Mouse (Mus musculus) cerebellum, adult (tissue): ENCODE data around the gene Olfr1357.

Source experiments
- ATAC-seq: cut with Nextera tagmentation; 2 replicates; pipeline ENCODE4 v1.9.2; 2017; ENCODE audit warnings: mild to moderate bottlenecking, moderate library complexity, mixed read lengths; ENCODE audit not compliant: insufficient number of reproducible peaks, low FRiP score, low TSS enrichment

Gene Olfr1357

DNA sequence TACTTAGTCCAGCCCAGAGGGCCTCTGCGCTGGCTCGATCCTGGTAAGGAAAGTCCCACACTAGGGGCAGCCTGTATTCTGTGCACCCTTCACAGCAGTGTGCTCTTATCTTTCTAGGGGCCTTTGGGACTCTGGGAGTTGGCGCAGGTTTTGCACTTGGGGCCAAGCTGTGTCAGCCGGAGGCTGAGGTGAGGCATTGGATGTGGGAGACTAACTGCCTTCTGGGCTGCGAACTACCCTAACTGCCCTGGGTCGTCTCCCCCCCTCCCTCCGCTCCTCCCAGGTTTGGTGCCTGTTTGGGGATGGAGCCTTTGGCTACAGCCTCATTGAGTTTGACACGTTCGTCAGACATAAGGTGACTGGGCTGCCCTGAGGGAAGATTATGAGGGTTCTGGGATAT, 34.5 kb downstream of the Olfr1357 start:
- ATAC-seq = no peak

DNA sequence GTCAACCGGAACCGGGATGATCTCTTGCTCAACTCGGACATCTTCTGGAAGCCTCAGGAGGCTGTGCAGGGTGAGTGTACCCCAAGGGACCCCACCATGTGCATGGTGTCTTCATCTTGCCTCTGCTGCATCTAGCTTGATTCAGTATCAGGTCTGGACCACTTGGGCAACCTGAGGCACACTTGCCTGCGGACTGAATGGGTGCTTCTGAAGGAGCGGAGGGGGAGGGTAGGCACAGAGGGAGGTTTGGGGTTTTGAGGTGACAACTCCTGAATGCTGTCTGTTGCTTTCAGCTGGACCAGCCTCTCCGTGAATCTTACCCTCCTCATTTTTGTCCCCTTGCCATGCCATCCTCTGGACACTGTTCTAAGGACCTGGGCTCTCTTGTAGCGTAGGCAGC, 36.8 kb downstream of the Olfr1357 start:
- ATAC-seq = no peak

DNA sequence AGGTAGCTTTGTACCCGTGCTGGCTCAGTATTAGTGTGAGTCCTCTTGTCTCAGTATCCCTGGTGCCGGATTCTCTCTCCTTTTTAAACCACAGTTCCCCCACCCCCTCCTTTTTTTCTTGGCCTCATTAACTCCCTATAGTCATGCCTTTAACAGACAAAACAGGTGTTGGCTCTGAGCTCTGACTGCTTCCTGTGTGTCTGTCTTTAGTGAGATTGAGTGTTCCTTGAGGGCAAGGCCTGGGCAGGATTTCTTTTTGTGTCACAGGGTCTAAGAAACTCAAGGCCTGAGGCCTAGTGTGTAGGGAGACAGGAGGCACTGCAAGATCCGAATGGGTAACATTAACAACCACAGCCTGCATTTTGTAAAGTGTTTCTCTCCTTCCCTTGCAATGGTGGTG, 39.7 kb downstream of the Olfr1357 start:
- ATAC-seq = no peak

DNA sequence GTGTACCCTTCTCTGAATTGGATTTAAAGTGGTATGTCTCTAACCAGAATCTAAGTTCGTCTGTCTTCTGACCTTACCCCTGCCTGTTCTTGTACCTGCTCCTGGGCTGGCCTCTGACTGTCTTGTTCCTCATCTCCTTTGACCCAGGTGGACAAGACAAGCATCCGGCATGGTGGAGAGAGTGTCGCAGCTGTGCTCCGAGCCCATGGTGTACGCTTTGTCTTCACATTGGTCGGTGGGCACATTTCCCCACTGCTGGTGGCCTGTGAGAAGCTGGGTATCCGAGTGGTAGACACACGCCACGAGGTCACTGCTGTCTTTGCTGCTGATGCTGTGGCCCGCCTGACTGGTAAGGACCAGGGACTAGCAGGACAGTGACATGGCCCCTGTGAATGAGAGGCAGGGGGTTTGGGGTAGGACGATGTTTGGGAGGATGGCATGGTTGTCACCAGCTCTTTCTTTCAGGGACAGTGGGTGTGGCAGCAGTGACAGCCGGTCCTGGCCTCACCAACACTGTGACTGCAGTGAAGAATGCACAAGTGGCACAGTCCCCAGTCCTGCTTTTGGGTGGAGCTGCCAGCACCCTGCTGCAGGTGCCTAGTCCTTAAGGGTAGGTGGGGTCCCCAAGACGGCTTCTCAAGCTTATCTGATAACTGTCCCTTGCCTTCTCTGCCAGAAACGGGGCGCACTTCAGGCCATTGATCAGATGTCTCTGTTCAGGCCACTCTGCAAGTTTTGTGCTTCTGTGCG, 41.3 kb downstream of the Olfr1357 start:
- no peak for ATAC-seq

DNA sequence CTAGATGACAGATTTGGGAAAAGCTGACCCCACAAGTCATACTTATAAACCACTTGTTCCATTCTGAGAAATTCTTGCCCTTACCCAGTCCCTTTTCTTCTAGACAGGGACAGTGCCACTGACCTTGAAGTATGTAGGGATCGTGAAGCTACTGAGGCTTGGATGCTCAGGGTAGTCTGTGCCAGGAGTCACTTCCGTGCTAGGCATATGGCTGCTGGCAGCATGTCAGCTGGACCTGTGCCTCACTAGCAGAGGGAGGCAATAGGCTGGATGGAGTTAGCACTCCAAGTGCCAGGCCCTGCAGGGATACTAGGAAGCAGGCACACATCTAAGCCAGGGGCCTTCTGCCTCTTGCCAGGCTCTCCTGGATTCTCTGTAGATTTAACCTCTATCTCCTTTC, 42.2 kb downstream of the Olfr1357 start:
- peak; percentile 59 for ATAC-seq

DNA sequence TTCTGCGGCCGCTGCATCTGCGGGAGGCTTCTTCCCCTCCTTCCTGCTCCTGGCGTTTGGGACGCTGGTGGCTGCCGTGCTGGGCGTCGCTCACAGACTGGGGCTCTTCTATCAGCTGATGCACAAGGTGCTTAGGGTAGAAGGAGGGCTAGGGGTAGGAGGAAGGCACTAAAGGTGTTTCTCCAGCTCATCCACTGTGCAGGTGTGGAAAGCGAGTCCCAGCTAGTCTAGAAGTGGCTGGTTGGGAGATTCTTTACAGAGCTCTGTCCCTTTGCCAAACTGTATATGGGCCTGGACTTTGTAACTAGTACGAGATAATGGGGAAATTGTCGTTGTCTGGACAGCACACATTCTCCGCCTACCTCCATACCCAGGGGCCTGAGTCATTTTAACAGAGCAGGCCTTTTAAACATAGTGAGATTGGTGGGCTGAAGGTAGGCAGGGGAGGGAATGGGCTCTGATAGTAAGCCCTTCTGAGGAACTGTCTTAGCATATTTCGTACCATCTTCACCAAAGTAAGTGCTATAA, 42.7 kb downstream of the Olfr1357 start:
- peak; percentile 32 for ATAC-seq

DNA sequence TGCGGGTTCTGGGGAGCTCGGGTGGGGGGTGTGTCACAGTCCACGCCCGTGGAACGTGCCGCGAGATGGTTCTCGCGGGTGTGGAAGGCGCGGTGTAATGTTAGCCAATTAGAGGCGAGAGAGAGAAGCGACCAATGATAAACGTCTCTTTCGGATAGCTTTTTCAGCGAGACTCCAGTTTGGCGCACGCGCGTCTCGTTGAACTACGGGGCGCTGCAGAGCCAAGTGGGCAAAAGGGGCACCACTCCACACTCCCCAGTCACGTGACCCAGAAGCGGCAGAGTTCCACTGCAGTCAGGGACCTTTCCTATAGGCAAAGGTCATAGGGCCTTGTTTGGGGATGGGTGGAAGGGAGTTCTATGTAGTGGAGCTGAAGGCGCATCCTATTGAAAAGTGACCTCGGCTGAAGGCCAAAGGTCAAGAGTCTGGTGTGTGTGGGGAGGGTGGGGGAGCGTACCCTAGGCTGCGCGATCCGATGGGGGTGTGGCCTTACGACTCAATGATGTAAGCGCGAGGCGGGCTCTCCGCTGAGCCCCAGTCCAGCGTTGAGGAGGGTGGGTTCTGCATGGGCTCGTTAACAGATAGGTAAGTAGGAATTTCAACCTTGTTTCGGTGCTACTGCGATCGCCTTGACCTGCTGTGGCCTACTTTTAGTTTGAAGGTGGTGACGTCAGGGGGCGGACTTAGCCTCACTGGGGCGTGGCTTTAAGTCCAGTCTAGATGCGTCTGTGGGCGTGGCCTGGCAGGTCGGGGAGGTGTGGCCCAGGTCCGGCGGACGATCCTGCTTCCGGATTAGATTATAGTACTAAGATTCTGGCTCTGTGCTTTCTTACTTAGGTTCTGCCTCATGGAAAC, 43.4 kb downstream of the Olfr1357 start, which contains the start of gene Ilvbl:
Gene Ilvbl (plus strand): TSS at position 97 of the 855 bp plus-strand sequence.
- ATAC-seq = peak; percentile 74

DNA sequence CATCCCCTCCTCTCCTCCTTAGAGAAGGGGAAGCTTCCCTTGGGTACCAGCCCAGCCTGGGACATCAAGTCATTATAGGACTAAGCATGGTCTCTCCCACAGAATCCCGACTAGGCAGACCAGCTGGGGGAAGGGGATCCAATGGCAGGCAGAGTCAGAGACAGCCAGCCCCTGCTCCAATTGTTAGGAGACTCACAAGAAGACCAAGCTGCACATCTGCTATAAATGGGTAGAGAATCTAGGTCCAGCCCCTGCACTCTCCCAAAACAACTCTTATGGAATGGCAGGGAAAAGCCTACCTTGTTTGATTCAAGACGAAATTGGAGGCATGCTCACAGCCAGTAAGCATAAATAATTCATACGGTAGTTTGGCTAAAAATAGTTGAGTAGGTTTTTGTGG, 44.6 kb downstream of the Olfr1357 start:
- ATAC-seq = no peak

DNA sequence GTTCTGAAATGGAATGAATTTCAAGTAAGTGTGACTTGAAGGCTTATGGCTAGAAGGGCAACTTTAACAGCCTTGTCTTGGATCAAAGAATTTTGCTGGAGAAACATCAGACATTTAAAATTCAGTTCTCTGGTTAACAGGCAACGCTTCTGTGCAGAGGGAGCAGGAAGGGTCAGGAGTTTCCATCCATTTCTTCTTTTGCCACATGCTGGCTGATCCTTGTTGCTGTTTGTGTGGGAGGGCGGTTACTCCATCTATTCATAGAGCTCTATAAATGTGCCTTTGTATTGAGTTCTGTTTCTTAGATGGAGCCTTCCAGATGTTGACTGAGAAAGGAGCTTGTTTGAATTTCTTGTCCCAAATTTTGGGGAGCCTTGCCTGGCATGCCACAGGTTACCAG, 47.0 kb downstream of the Olfr1357 start:
- ATAC-seq = no peak

DNA sequence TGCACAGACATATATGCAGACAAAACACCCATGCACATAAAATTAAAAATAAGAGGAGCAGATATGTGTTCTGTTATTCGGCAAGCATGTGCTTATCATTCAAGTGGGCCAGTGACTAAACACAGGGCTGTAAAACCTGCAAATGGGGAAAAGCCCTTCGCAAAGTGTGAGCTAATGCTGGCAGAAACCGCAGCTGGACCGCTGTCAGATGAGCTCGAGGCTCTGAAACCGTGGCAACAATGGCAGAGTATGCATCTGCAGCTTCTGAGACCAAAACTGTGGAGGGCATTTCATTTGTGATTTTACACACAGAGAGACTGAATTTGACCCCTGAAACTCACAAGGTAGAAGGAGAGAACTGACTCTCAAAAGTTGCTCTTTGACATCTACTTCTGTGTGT, 47.5 kb downstream of the Olfr1357 start:
- ATAC-seq = no peak

DNA sequence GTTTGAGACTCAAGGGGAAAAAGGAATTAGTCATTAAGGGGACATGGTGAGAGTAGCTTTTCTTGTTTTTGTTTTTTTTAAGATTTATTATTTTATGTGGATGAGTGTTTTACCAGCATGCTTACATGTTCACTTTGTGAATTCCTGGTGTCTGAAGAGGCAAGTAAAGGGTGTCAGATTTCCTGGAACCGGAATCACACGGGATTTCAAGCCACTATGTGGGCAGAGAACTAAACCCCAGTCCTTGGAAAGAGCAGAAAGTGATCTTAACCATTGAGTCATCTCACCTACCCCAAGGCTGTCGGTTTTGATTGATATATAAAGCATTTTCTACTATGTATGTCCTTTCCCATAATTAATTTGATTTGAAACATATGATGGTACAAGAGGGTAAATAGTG, 48.2 kb downstream of the Olfr1357 start:
- no peak for ATAC-seq

DNA sequence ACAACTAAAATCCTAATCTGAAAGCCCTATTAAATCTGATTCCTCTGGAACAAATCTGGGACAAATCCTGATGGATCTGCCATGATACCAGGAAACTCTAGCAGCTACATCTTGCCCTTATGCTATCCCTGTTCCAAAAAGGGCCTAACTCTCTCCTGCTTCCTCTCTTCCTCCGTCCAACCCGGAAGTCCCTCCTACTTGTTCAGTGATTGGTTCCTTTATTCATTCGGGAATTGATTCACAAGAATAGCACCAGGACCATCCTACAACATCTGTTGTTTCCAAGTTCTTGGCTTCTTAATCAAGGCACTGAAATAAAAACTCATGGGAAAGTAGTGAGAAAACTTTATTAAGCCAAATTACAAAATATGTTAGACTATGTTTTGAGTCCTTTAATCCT, 48.7 kb downstream of the Olfr1357 start:
- ATAC-seq = no peak

DNA sequence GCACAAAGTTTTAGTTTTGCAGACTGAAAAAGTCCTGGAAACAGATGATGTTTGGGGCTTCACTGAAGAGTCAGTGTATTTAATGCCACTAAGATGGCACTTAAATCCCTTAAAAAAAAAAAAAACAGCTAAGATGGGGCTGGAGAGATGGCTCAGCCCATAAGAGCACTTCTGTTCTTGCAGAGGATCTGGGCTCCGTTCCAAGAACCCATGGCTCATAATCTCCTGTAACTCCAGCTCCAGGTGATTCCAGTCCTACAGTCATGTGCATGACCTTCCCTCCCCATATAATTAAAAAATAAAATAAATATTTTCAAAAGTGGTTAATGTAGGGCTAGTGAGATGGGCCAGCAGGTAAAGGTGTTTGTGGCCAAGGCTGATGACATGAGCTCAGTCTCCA, 52.8 kb downstream of the Olfr1357 start:
- ATAC-seq = no peak
